Mouse (Mus musculus) A20 (cell line): ENCODE results near the gene Neurl1b.

Experiments used
- DNase-seq: peaks from one replicate; pipeline ENCODE4 v3.0.0-alpha.2; 2011; ENCODE audit warnings: low read depth, low spot score

The Neurl1b gene

DNA sequence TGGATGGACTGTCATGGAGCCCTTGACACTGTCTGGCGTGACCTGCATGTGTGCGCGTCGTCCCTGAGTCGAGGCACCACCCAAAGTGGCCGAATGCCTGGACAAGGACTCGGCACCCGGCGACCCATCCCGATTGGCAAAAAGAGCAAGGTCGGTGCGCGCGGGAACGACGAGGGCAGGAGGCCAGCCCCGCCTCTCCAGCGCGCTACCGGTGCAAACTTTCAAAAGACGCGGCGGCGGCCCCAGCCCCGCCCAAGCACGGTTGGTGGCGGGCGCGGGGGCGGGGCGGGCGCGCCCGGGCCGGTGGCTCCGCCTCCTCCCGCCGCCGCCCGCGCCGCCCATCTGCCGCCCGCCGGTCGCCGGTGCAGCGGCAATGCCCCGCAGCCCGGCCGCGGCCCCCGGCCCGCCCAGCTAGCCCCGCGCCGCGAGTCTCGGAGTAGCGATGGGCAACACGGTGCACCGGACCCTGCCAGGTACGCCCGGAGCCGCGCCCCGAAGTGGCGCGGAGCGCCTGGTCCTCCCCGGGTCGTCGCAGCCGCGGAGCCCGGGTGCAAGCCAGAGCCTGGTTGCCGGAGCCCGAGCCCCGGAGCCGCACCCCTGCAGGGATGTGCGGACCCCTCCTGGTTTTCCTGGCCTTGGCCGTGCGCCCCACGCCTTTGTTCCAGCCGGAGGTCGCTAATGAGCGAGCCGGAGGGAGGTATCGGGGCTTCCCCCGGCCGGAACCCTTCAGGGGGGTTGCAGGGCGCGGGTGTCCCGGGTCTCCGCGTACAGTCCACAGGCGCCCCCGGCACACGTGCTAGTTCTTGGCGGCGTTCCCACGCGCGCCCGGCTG, at the start of gene Neurl1b:
Gene Neurl1b, plus strand, starts transcription at position 307 of the 832 bp plus-strand sequence.
- DNase-seq: peak; percentile 47

DNA sequence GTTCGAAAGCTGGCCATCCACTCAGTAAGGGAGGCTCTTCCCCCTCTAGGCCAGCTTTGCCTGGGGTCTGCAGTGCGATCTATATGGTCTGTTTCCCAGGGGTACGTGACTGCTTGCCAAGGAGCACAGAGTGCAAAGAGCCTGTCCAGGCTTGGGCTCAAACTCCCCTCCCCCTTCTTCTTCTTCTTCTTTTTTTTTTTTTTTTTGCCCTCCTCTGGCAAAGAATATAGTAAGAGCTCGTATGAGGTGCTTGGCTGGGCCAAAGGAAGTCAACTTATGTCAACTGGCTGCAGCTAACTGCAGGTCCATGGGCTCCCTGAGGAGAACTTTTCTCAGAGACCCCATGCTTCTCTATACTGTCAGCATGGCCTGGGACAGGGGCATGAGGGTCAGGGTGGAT, 47.8 kb upstream of the Neurl1b start:
- DNase-seq: no peak

DNA sequence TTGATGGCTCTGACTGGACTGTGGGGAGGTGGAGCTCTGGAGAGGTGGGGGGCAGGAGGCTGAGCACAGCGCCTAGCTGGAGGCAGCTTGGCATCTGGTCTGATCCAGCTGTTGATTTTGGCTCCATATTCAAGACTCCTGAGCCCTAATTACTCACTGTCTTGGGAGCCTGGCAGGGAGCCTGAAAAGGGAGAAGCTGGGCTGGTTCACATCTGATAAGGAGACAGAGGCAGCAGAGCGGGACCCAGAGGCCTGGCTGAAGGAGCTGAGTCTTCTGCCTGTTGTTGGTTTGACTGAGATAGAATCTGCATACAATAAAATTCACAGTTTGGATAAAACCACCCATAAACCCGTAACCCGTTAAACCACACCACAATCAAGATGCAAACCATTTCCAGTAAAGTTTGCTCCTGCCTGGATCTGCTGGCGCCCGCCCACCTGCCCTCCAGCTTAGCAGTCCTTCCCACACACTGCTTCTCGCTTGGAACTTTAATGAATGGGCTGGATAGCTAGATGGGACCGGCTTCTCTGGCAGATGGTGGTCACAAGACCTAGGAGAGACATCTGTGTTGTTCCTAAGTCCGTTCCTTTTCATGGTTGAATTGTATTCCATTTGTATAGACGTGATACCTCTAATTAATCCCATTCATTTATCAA, 46.2 kb upstream of the Neurl1b start:
- DNase-seq: no peak

DNA sequence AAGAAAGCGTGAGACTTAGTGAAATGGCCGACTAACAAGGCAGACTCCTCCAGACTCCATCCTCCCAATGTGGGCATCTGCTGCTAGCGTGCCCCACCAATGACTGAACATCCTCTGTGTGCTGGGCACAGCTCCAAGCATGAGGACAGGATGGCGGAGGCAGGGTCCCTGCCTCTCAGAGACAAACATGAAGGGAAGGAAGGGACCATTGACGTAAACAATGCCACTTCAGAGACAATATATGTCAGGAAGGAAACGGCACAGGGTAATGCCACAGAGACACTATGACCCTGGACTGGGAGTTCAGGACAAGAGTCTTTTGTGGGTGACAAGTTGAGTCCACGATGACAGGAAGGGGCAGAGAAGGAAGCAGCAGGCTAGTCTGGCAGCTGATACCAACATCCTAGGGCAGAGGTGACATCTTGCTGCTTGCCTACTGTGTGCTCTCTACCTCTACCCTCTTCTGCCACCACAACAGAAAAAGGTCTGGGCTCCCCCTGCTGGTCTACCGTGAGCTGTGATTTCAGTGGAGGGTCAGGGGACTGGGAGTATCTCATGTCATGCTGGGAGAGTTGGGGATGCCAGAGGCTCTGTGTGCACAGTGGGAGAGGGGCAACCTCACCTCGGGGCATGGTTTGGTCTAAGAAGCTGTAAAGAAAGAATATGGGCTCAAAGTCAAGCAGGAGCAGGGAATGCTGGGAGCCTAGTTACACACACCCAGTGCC, 43.9 kb upstream of the Neurl1b start:
- DNase-seq: peak; percentile 36

DNA sequence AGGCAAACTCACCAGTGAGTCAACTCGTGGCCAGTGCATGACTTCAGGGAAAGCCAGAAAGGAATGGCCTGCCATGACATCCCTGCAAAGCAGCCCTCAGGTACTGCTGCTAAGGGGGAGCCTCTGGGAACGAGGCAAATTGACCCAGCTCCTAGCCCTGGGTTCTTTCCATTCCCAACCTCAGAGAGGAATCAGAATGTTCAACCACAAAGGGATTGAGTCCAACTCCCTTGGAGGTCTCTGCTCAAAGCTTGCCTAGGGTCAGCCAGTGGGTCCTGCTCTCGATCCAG, 43.4 kb upstream of the Neurl1b start:
- DNase-seq: no peak

DNA sequence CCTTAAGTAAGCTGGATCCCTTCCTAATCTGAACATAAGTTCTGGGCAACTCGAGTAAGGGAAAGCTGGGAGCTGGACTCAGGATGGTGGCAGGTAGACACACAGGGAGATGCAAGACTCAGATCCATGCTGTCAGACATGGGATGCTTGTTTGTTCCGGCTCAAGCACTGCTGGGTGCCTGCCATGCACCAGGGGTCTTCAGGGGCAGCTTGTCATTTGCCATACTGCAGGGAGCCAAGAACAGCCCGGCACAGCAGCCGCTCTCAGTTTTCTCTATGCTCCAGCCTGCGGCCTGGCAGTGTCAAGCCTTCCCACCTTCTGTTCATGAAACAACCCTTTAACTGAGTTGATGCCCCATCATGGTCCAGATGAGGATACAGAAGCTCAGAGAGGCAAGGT, 41.4 kb upstream of the Neurl1b start:
- no peak for DNase-seq

DNA sequence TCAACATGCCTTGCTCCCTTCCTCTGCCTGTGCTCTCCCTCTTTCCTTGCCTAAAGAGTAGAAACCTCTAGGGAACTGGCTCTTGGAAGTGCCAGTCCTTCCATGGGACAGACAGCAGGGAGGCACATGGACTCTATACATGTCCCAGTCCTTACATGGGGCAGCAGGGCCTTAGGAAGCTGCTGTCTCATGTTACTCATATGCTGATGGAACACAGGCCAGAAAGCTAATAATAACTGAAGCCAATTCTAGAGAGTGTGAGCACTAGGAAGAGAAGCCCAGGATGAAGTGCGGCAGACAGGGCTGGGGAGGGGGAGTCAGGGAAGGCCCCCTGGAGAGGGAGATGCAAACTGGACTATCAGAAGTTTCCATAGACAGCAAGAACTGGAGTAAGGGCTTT, 38.2 kb upstream of the Neurl1b start:
- no peak for DNase-seq

DNA sequence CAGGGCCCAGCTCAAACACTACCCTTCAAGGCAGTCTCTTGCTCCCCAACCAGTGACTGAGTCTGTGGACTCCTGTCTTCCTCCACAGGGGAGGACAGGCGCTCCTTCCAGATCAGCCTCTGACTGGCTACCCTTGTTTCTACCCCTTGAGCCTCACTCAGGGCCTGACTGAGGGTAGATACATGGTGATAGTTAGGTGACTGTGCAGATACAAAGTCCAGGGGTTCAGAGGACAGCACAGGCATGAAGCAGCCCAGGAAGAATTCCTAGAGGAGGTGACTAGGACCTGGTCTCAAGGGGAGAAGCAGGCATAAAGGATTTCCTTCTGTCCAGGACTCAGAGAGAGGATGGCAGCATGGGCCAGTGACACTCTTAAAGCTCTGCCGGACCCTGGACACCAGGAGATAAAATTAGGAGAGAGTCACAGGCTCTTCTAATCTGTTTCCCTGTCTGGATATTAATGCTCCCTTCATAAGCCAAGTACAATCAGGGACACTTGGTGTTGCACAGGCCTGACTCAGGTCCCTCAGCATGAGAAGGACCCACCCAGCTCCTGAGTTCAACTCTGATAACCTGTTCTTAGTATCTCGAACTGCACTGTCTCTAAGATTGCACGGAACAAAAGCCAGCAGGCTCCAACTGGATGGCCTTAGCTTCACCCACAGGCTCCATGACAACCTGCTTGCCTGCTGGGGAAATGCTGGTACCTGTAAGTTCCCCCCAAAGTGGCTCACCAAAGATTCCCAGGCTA, 37.5 kb upstream of the Neurl1b start:
- DNase-seq: no peak

DNA sequence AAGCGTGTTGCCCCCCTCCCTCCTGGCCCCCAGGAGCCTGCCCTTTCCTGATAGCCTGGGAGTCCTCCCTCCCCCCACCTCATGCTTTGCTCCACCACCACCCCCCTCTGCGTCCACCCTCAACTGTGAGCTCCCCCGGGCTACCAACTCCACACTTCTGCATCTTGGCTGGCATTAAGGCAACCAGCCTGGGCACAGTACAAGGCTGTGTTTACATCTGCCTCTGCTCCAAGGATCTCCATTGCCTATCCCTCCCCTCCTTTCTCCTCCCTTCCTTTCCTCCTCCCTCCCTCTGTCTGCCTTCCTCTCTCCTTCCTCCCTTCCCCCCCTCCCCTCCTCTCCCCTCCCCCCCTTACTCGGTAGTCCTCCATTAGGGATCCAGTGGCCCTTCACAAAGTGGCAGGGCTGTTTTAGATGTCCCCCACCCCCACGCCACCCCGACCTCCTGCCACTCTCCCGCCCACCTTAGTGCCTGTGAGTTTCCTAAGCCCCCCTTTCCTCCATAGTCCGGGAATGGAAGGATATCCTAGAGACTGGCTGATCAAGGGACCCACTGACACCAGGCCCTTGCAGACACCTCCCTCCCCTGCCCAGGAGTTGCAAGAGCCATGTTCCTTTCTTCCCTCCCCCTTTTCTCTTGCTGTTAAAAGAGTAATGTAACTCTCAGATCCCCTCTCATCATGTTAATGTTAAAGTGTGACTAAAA, 34.2 kb upstream of the Neurl1b start:
- DNase-seq: no peak

DNA sequence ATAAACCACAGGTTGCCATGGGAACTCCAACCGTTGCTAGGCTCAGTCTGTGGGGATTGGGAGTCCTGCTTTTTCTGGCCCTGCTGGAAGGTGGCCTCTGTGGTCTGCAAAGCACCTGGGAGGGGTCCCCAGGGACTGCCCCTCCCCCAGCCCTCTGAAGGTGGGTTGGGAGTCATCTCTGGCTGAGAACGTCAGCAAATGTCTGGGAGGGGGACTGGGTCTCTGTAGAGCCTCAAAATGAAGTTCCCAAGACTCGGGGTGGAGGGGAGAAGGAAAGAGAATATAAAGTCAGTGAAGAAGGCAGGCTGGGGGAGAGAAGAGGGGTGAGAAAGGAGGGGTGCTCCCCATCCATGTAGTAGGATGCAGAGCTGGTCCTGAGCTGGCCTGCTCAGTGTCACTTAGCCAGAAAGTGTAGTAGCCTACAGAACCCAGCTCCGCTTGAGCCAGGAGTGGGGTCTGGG, 33.6 kb upstream of the Neurl1b start:
- no peak for DNase-seq

DNA sequence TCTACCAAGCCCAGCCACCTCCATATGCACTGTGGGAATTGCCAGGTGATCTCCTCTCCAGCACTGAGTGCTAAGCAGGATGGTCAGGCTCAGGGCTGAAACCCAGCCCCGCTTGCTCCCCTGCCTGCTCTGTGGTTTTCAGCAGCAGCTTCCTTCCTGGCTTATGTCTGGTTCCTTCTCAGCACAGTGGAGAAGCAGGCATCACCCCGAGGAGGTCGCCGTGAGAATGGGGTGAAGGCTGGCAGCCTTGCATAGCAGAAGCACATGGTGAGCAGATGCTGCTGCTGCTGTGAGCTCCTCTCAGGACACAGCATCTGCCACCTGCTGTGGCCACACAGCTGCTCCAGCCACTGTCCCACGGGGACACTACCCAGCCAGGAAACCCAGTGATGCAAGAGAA, 33.0 kb upstream of the Neurl1b start:
- no peak for DNase-seq

DNA sequence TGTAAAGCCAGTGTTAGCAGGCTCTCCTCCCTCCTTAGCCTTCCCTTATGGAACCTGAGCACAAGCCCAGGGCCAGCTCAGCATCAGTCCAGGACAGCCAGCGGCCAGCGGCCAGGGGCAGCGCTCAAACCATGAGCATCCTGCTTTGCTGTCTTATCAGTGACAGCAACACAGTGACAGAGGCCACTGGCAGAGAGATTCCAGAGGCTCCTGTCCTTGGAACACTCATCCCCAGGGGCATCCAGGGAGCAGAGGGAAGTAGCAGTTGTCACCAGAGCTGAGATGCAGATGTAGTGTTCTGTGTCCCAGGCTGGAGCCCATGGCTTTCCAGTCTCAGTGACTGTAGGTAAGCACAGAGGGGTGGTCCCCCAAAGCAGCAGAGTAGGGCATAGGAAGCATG, 32.5 kb upstream of the Neurl1b start:
- DNase-seq: no peak

DNA sequence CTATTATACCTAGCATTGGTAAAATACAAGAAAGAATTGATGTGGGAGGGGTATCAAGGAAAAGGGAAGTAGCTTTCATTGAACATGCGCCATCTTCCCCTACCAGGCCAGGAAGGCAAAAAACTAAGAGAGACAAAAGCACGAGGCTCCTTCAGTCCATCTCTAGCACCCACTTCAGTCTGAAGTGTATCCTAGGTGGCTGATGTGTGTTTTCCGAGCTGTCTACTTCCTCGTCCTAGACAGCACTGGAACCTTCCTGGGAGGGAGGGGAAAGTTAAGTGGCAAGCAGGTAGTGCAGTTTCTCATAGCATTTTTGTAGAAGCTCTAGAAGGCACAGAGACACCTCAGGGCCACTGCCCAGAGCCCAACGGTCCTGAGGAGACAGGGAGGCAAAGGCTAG, 31.9 kb upstream of the Neurl1b start:
- no peak for DNase-seq

DNA sequence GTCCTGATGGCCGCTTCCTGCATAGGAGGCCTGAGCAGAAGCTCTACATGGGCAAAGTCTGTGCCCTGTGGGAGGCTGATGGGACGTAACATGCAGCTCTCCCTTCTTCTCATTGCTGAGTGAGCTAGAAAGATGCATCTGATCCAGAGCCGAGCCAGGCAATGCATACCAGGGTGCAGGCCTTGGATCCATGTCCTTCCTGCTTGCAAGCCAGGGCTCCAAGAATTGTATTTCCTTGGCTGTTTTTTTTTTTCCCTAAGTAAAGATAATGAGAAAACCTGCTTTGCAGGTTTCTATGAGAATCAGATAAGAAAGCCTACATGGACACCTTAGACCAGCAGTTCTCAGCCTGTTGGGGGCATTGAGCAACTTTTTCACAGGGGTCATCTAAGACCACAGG, 30.5 kb upstream of the Neurl1b start:
- DNase-seq: no peak

DNA sequence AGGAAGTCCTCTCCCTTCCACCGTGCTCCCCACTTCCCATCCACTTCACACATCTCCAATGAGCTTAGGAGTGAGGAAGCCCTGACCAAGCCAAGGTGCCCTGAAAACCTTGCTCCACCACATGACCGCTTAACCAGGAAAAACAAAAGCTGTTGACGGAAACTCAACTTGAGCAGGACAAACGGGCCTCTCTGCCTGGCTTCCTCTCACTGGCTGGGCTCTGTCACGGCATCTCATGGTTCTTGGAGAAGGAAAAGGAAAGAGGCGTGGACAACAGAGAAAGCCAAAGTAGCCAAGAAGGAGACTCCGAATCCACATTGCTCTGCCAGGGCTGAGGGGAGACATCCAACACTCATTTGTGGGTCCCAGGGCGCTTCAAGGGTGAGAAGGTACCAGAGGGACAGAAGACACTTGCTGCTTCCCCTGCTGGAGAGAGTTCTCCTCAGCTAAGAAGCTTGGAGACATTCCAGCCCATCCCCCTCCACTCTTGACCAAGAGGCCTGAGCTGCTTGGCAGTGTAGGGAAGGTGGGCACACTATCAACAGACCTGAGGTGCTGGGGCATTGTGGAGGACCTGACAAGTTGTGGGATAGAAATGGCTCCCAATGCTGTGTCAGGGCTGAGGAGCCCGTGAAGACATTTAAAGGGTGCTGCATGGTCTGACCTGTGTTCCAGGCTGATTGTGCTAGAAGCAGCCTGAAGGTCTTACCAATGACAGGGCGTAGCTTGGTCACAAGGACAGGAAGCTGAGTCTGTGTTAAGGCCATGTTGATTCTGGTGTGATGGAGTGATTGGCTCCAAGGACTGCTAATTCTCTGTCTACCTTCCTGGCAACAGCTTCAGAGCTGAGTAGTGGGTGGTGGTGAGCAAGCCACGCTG, 29.1 kb upstream of the Neurl1b start:
- DNase-seq: no peak

DNA sequence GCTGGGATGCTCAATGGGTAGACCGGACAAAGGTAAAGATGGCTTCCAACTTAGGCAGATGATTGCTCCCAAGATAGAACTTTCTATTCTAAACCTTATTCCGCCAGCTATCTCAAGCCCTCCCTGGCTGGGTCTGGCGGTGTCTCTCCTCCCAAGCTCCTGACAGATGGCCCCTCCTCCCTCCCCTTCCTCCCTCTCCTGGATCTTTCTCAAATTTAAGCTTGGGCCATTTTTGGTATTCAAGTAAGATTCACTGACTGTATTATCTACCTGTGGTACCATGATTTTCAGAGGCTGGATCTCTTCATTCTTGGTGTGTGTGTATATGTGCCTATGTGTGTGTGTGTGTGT, 28.5 kb upstream of the Neurl1b start:
- no peak for DNase-seq

DNA sequence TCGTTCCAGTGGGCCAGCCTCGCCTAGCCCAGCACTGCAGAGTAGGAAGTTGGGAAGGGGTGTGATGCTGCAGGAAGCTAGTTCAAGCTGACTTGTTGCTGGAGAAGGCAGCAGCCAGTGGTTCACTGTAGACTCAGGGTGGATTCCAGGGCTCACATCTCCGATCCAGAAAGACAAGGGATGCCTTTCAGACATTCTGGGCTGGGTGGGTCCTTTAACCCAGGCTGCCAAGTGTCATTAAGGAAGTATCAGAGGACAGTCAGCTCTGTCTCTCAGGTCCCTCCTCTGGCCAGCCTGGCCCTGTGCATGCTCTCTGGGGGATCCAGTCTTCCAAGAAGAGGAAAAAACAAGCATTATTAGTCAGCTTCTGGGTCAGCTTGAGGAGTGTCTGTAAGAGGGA, 26.5 kb upstream of the Neurl1b start:
- no peak for DNase-seq

DNA sequence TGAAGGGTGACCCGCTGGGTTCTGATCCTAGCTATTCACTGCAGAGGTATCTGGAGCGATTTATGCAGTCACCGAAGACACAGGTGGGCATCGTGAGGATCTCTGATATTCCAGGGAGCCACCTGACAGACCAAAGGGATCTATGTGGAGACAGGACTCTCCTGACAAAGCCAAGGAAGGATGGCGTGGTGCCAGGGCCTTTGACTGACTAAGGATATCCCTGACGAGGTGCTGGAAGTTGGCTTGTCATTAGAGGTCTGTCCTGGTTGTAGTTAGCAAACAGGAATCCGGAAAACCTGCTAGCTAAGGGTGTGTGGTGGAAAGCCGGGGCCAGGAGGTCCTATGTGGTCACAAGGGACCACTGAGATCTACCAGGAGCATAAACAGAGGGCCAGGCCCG, 25.4 kb upstream of the Neurl1b start:
- no peak for DNase-seq

DNA sequence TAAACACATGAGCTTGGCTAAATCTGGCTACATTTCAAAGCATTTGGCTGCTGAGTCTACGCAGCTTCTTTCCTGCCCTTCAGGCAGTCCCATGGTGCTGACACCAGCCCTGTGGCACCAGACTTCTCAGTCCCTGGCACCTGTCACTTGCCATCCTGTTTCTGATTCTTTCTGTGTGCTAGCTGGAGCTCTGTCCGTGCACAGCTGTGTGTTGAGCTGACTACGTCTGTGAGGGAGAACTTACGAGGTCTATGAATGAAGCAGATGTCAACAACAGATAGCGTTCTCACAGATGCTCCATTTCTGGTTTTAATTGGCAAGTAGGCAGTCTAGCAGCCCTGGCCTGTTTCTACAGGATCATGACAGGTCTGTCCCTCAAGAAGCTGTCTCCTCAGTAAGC, 24.0 kb upstream of the Neurl1b start:
- no peak for DNase-seq

DNA sequence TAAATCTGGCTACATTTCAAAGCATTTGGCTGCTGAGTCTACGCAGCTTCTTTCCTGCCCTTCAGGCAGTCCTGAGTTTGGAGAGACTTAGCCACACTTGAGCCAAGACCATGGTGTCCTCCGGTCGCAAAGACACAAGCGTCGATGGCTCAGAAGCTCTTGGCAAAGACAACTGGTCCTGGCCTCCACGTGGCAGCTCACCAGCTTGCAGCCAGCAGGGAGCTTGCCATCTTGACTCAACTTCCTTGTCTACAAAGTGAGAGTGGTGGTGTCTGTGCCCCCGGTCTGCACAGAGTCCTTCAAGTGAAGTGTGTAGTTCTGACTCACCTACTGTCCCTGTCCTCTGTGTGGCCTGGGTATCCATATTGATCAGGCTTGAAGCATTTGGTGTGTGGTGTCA, 22.3 kb upstream of the Neurl1b start:
- no peak for DNase-seq

DNA sequence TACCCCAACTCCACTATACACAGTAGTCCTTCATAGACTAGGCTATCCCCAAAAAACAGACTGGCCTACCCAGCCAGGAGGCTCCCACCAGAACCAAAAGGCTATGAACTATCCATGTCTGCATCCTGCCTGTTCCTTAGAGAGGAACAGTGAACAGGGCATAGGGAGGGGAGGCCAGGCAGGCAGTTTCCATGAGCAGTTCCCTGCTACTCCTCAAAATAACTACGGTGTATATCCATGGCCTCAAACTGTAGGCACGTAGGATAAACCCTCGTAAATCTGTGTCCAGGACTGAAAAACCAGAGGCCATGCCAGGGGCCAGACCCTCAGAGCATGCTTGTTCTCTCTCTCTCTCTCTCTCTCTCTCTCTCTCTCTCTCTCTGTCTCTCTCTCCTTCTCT, 17.9 kb upstream of the Neurl1b start:
- DNase-seq: no peak
